Mouse (Mus musculus) MEL (cell line): ENCODE data around the gene Tex19.2. TPM values are rescaled to one million over a fixed set of nuclear protein-coding genes. Genes with fewer than 3 reads are reported as not detected.

Source experiments
- DNase-seq: peaks from one replicate; pipeline ENCODE4 v3.0.0; 2011; ENCODE audit warnings: low read depth, low spot score
- H3K27ac ChIP-seq: 2 replicates; pipeline ENCODE4 v1.5.1; 2012; ENCODE audit warnings: low read depth, mild to moderate bottlenecking, control low read depth, low read length, moderate library complexity; ENCODE audit not compliant: control insufficient read depth
- H3K27me3 ChIP-seq, 2 experiments: fragments of 150-350 bp in 1 of 2; sonication (generic) in 1 of 2; 2 replicates each; pipeline ENCODE4 v1.6.1; 2012; ENCODE audit warnings: low read length in 2 of 2, mild to moderate bottlenecking in 2 of 2, improper control_type of control experiment in 1 of 2, moderate library complexity in 1 of 2; ENCODE audit not compliant: insufficient read depth in 2 of 2, control insufficient read depth in 1 of 2
- H3K36me3 ChIP-seq, 2 experiments: 2 replicates each; pipeline ENCODE4 v1.6.1; 2012 to 2014; ENCODE audit warnings: low read length in 2 of 2, improper control_type of control experiment in 1 of 2, inconsistent platforms in 1 of 2, mild to moderate bottlenecking in 1 of 2; ENCODE audit not compliant: insufficient read depth in 2 of 2, control insufficient read depth in 1 of 2
- H3K4me1 ChIP-seq, 2 experiments: fragments of 150-350 bp in 1 of 2; sonication (generic) in 1 of 2; 2 replicates each; pipeline ENCODE4 v1.6.1; 2012; ENCODE audit warnings: low read length in 2 of 2, improper control_type of control experiment in 1 of 2, mild to moderate bottlenecking in 1 of 2; ENCODE audit not compliant: insufficient read depth in 2 of 2, control insufficient read depth in 1 of 2
- H3K4me3 ChIP-seq, 2 experiments: fragments of 150-350 bp in 1 of 2; sonication (generic) in 1 of 2; 2 replicates each; pipeline ENCODE4 v1.5.1; 2012; ENCODE audit warnings: low read depth in 2 of 2, low read length in 2 of 2, mild to moderate bottlenecking in 2 of 2, moderate library complexity in 2 of 2, control low read depth in 1 of 2, improper control_type of control experiment in 1 of 2; ENCODE audit not compliant: control insufficient read depth in 1 of 2, insufficient read depth in 1 of 2
- H3K79me2 ChIP-seq: 2 replicates; pipeline ENCODE4 v1.6.1; 2012; ENCODE audit warnings: mild to moderate bottlenecking, low read length, moderate library complexity; ENCODE audit not compliant: control insufficient read depth, poor library complexity, insufficient read depth
- H3K9ac ChIP-seq: 2 replicates; pipeline ENCODE4 v1.6.1; 2012; ENCODE audit warnings: low read depth, mild to moderate bottlenecking, control low read depth, low read length, moderate library complexity; ENCODE audit not compliant: control insufficient read depth, poor library complexity, severe bottlenecking
- H3K9me3 ChIP-seq: fragments of 150-350 bp; sonication (generic); replicated peaks from 2 replicates; pipeline ENCODE4 v1.6.1; 2012; ENCODE audit warnings: mild to moderate bottlenecking, low read length, improper control_type of control experiment, moderate library complexity; ENCODE audit not compliant: insufficient read depth
- BHLHE40 ChIP-seq: IDR thresholded peaks from 2 replicates; pipeline ENCODE4 v1.6.1; 2012; ENCODE audit warnings: low read depth, mild to moderate bottlenecking, inconsistent platforms, low read length, improper control_type of control experiment, borderline replicate concordance
- CHD2 ChIP-seq: IDR thresholded peaks from 2 replicates; pipeline ENCODE4 v1.6.1; 2011; ENCODE audit warnings: low read length, improper control_type of control experiment
- E2F4 ChIP-seq: IDR thresholded peaks from 2 replicates; pipeline ENCODE4 v1.6.1; 2011; ENCODE audit warnings: low read depth, low read length, improper control_type of control experiment, borderline replicate concordance
- EP300 ChIP-seq, 2 experiments: IDR thresholded peaks; 2 replicates each; pipeline ENCODE4 v1.6.1; 2011; ENCODE audit warnings: improper control_type of control experiment in 2 of 2, low read length in 2 of 2, low read depth in 1 of 2, mild to moderate bottlenecking in 1 of 2
- GATA1 ChIP-seq: IDR thresholded peaks from 2 replicates; pipeline ENCODE4 v1.6.1; 2011; ENCODE audit warnings: low read depth, low read length, improper control_type of control experiment
- HCFC1 ChIP-seq: IDR thresholded peaks from 2 replicates; pipeline ENCODE4 v1.6.1; 2012; ENCODE audit warnings: low read depth, mild to moderate bottlenecking, inconsistent platforms, low read length, improper control_type of control experiment, moderate library complexity
- JUND ChIP-seq: IDR thresholded peaks from 2 replicates; pipeline ENCODE4 v1.6.1; 2011; ENCODE audit warnings: low read depth, mild to moderate bottlenecking, improper control_type of control experiment, low read length
- MAFK ChIP-seq: IDR thresholded peaks from 2 replicates; pipeline ENCODE4 v1.6.1; 2011; ENCODE audit warnings: low read depth, mild to moderate bottlenecking, low read length, improper control_type of control experiment, borderline replicate concordance
- MAX ChIP-seq: IDR thresholded peaks from 2 replicates; pipeline ENCODE4 v1.6.1; 2011; ENCODE audit warnings: low read length, improper control_type of control experiment
- MXI1 ChIP-seq: IDR thresholded peaks from 2 replicates; pipeline ENCODE4 v1.6.1; 2011; ENCODE audit warnings: mild to moderate bottlenecking, low read depth, low read length, improper control_type of control experiment
- MYC ChIP-seq: IDR thresholded peaks from 2 replicates; pipeline ENCODE4 v1.6.1; 2011; ENCODE audit warnings: low read depth, mild to moderate bottlenecking, low read length, improper control_type of control experiment, moderate library complexity
- NRF1 ChIP-seq: IDR thresholded peaks from 2 replicates; pipeline ENCODE4 v1.6.1; 2014; ENCODE audit warnings: low read depth, mild to moderate bottlenecking, inconsistent platforms, low read length, improper control_type of control experiment, moderate library complexity; ENCODE audit not compliant: poor library complexity, insufficient read depth, severe bottlenecking
- POLR2A ChIP-seq, 2 experiments: IDR thresholded peaks; 2 replicates each; pipeline ENCODE4 v1.6.1; 2011 to 2012; ENCODE audit warnings: low read length in 2 of 2, mild to moderate bottlenecking in 2 of 2, control low read depth in 1 of 2, improper control_type of control experiment in 1 of 2, low read depth in 1 of 2, moderate library complexity in 1 of 2; ENCODE audit not compliant: control insufficient read depth in 1 of 2, insufficient read depth in 1 of 2, poor library complexity in 1 of 2
- RAD21 ChIP-seq: IDR thresholded peaks from 2 replicates; pipeline ENCODE4 v1.6.1; 2011; ENCODE audit warnings: mild to moderate bottlenecking, low read depth, low read length, improper control_type of control experiment
- RCOR1 ChIP-seq: IDR thresholded peaks from 2 replicates; pipeline ENCODE4 v1.6.1; 2012; ENCODE audit warnings: low read depth, mild to moderate bottlenecking, inconsistent platforms, low read length, improper control_type of control experiment
- SIN3A ChIP-seq: IDR thresholded peaks from 2 replicates; pipeline ENCODE4 v1.6.1; 2012; ENCODE audit warnings: low read length, improper control_type of control experiment, inconsistent platforms
- SMC3 ChIP-seq: IDR thresholded peaks from 2 replicates; pipeline ENCODE4 v1.6.1; 2011; ENCODE audit warnings: low read depth, low read length, improper control_type of control experiment
- TAL1 ChIP-seq: IDR thresholded peaks from 2 replicates; pipeline ENCODE4 v1.6.1; 2012; ENCODE audit warnings: mild to moderate bottlenecking, inconsistent platforms, low read length, moderate library complexity, mixed read lengths
- TCF12 ChIP-seq: IDR thresholded peaks from 2 replicates; pipeline ENCODE4 v1.6.1; 2014; ENCODE audit warnings: low read depth, mild to moderate bottlenecking, inconsistent platforms, low read length, improper control_type of control experiment, moderate library complexity
- UBTF ChIP-seq: IDR thresholded peaks from 2 replicates; pipeline ENCODE4 v1.6.1; 2012; ENCODE audit warnings: low read depth, mild to moderate bottlenecking, inconsistent platforms, low read length, improper control_type of control experiment, moderate library complexity, borderline replicate concordance; ENCODE audit not compliant: insufficient read depth
- USF1 ChIP-seq: IDR thresholded peaks from 2 replicates; pipeline ENCODE4 v1.6.1; 2014; ENCODE audit warnings: low read depth, mild to moderate bottlenecking, inconsistent platforms, low read length, improper control_type of control experiment, moderate library complexity
- USF2 ChIP-seq, 2 experiments: IDR thresholded peaks; 2 replicates each; pipeline ENCODE4 v1.6.1; 2011 to 2012; ENCODE audit warnings: improper control_type of control experiment in 2 of 2, low read length in 2 of 2, borderline replicate concordance in 1 of 2, inconsistent platforms in 1 of 2, low read depth in 1 of 2, mild to moderate bottlenecking in 1 of 2; ENCODE audit not compliant: insufficient read depth in 1 of 2
- ZC3H11A ChIP-seq: IDR thresholded peaks from 2 replicates; pipeline ENCODE4 v1.6.1; 2012; ENCODE audit warnings: low read depth, mild to moderate bottlenecking, inconsistent platforms, low read length, improper control_type of control experiment
- ZKSCAN1 ChIP-seq: IDR thresholded peaks from 2 replicates; pipeline ENCODE4 v1.6.1; 2012; ENCODE audit warnings: low read depth, mild to moderate bottlenecking, inconsistent platforms, low read length, improper control_type of control experiment, moderate library complexity
- ZMIZ1 ChIP-seq: IDR thresholded peaks from 2 replicates; pipeline ENCODE4 v1.6.1; 2012; ENCODE audit warnings: low read depth, mild to moderate bottlenecking, inconsistent platforms, low read length, improper control_type of control experiment, moderate library complexity
- polyA plus RNA-seq, 2 experiments: library from polyadenylated mRNA; stranded (reverse) in 1 of 2; unstranded in 1 of 2; fragments of >175 nt in 1 of 2; fragments of >200 nt in 1 of 2; gene quantifications; 2 replicates each; pipeline versions ENCODE4 v1.2.1 to v1.2.4; 2012; ENCODE audit warnings: low replicate concordance in 2 of 2, low read depth in 1 of 2; ENCODE audit not compliant: insufficient read length in 2 of 2, insufficient read depth in 1 of 2, missing spikeins in 1 of 2
- total RNA-seq: library from RNA; depleted of rRNA; stranded (reverse); fragments of 300-350 nt; gene quantifications from 2 replicates; pipeline ENCODE4 v1.2.3, GENCODE M21; 2012

Gene Tex19.2
- total and polyA plus RNA-seq, 3 experiments = 34.5 to 45.7 TPM; not detected in 1

DNA sequence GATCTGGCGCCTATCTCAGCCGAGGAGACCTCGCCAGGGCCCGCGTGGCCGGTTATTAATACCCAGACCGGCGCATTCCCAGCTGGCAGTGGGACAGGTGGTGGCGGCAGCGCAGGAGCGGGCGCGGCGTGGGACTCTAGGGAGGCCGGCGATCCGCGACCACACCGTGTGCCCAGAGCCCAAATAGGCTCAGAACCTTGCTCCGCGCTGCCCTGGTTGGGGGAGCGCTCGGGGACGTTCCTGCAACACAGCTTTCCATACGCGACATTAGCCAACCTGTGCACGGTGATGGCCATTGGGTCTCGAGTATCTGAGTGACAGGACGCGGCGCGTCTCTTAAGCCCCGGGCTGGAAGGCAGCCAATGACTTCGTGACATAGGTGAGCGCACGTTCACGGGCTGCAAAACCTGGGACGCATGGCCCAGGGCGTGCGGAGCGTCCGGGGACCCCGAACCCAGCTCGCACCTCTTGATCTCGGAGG, 38.0 kb upstream of the Tex19.2 start:
- TF ChIP-seq SMC3 (no peak), ZKSCAN1 (no peak), TAL1 (no peak), TCF12 (no peak), CHD2 (no peak), MYC (no peak), RAD21 (no peak), SIN3A (no peak), ZC3H11A (no peak), USF2 (IDR thresholded peaks at IDR 0.05; ENCODE audit: borderline replicate concordance in 1 of 2, insufficient read depth in 1 of 2, low read depth in 1 of 2, low read length in 2 of 2) (no peak), NRF1 (no peak), GATA1 (no peak)
- no peaks in the 10 kb centered on the region; a peak in 1 of 4 replicates for H3K27me3 ChIP-seq
- H3K27ac ChIP-seq = no peak overlapping the region
- H3K36me3 ChIP-seq = no peaks in the 10 kb centered on the region
- no peak overlapping the region for H3K9ac ChIP-seq
- DNase-seq = no peak
- no peaks in the 10 kb centered on the region for H3K79me2 ChIP-seq
- no peaks in the 10 kb centered on the region for H3K9me3 ChIP-seq
- no peaks in the 10 kb centered on the region for H3K4me1 ChIP-seq
- no peak overlapping the region for H3K4me3 ChIP-seq

DNA sequence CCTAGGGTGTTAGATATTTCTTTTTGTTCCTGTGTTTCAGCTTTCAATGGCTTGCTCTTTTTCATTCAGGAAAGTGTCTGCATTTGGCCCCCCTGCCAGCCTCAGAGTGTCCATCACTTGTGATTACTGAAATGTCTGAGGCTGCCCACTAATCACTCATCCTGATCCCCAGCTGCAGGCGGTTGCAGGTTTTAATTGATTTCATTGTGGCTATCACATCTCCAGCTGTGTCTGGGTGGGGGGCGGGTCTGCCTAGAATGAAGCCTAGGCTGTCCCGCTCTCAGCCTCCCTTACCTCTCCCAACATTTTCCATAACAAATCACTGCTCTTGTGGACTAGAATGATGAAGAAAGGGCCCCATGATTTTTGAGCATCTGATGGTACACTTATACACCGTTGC, 35.7 kb upstream of the Tex19.2 start:
- Histone ChIP-seq H3K79me2 (no peaks in the 10 kb centered on the region), H3K9ac (no peak overlapping the region), H3K27me3 (no peaks in the 10 kb centered on the region; a peak in 1 of 4 replicates), H3K4me1 (no peaks in the 10 kb centered on the region)
- TF ChIP-seq MAFK = no peak
- no peak for TF ChIP-seq ZKSCAN1
- no peak for TF ChIP-seq JUND
- no peak for TF ChIP-seq ZC3H11A
- TF ChIP-seq NRF1 = no peak
- TF ChIP-seq POLR2A (IDR thresholded peaks at IDR 0.05; ENCODE audit: control insufficient read depth in 1 of 2, insufficient read depth in 1 of 2, low read depth in 1 of 2, low read length in 2 of 2, poor library complexity in 1 of 2) = no peak
- TF ChIP-seq TAL1 = no peak
- no peak for TF ChIP-seq MXI1
- TF ChIP-seq EP300 (IDR thresholded peaks at IDR 0.05; ENCODE audit: low read depth in 1 of 2, low read length in 2 of 2) = no peak
- TF ChIP-seq HCFC1 = no peak
- TF ChIP-seq ZMIZ1 = no peak
- TF ChIP-seq MAX = no peak
- no peak for TF ChIP-seq UBTF
- TF ChIP-seq BHLHE40 = no peak
- no peak for TF ChIP-seq GATA1
- no peak for TF ChIP-seq E2F4
- TF ChIP-seq USF1 = no peak
- TF ChIP-seq RAD21 = no peak
- TF ChIP-seq RCOR1 = no peak
- TF ChIP-seq, all 39 proteins: peak for 0
- H3K4me3 ChIP-seq = no peak overlapping the region
- no peak for DNase-seq
- H3K27ac ChIP-seq = no peak overlapping the region
- H3K9me3 ChIP-seq = no peaks in the 10 kb centered on the region
- no peaks in the 10 kb centered on the region for H3K36me3 ChIP-seq
